Mouse (Mus musculus) midbrain, embryonic 16.5 days (tissue): Measurements from ENCODE around the gene Srsf1. TPM values are rescaled to one million over a fixed set of nuclear protein-coding genes. Genes with fewer than 3 reads are reported as not detected.

Experiments used
- ATAC-seq: fragments of 200-750 bp; cut with Nextera tagmentation; 2 replicates; pipeline ENCODE4 v1.8.0; 2017; ENCODE audit warnings: moderate TSS enrichment
- H3K27ac ChIP-seq: fragments of 300-500 bp; sonication (generic); 2 replicates; pipeline ENCODE4 v1.5.1; 2014; ENCODE audit warnings: mild to moderate bottlenecking, low read length, mixed read lengths
- H3K27me3 ChIP-seq: fragments of 300-500 bp; sonication (generic); 2 replicates; pipeline ENCODE4 v1.6.1; 2014; ENCODE audit warnings: low read depth, low read length, mixed read lengths; ENCODE audit not compliant: control insufficient read depth, insufficient read depth
- H3K36me3 ChIP-seq: fragments of 300-500 bp; sonication (generic); 2 replicates; pipeline ENCODE4 v1.6.1; 2014; ENCODE audit warnings: mild to moderate bottlenecking, low read length, moderate library complexity, mixed read lengths; ENCODE audit not compliant: control insufficient read depth, insufficient read depth
- H3K4me1 ChIP-seq: fragments of 300-500 bp; sonication (generic); 2 replicates; pipeline ENCODE4 v1.6.1; 2014; ENCODE audit warnings: mild to moderate bottlenecking, low read length, mixed read lengths; ENCODE audit not compliant: control insufficient read depth, insufficient read depth
- H3K4me2 ChIP-seq: fragments of 300-500 bp; sonication (generic); 2 replicates; pipeline ENCODE4 v1.6.1; 2014; ENCODE audit warnings: mild to moderate bottlenecking, low read length, mixed read lengths
- H3K4me3 ChIP-seq: fragments of 300-500 bp; sonication (generic); 2 replicates; pipeline ENCODE4 v1.5.1; 2014; ENCODE audit warnings: low read depth, mild to moderate bottlenecking, low read length, moderate library complexity, mixed read lengths
- H3K9ac ChIP-seq: fragments of 300-500 bp; sonication (generic); 2 replicates; pipeline ENCODE4 v1.6.1; 2014; ENCODE audit warnings: low read depth, low read length, mixed read lengths
- H3K9me3 ChIP-seq: fragments of 300-500 bp; sonication (generic); replicated peaks from 2 replicates; pipeline ENCODE4 v1.6.1; 2014; ENCODE audit warnings: mild to moderate bottlenecking, low read length, mixed read lengths; ENCODE audit not compliant: control insufficient read depth, poor library complexity, severe bottlenecking
- WGBS: fragments of 180-500 bp; shearing (Covaris S2); extraction: QIAGEN DNeasy Blood & Tissue Kit; methylation state at CpG from one replicate; pipeline ENCODE4 v1.1.7; 2014; 5-methylcytosine and 5-hydroxymethylcytosine counted together
- polyA plus RNA-seq: library from polyadenylated mRNA; unstranded; fragments of >200 nt; fragmentation: Nextera tagmentation; extraction: Ambion mirVana; gene quantifications from 2 replicates; pipeline ENCODE4 v1.2.1, GENCODE M21; 2015

Gene Srsf1
- polyA plus RNA-seq, 1 experiment from 2014 or later, result 200 TPM

- Histone ChIP-seq H3K4me3 (no peak overlapping the region), H3K36me3 (no peaks in the 10 kb centered on the region), H3K27me3 (no peaks in the 10 kb centered on the region), H3K27ac (no peak overlapping the region), H3K4me1 (peaks cover 4% of the 10 kb centered on the region; the same call in 1 of the 2 replicates), H3K4me2 (no peak overlapping the region), H3K9me3 (no peaks in the 10 kb centered on the region), H3K9ac (no peak overlapping the region)
- ATAC-seq, result no peak
- 84% methylated on average over 2 of the region's 2 CpGs for WGBS
Observed at GRCm38 (mm10) chr11:88061892-88062625, 14.9 kb downstream of the Srsf1 start.

- Histone ChIP-seq H3K4me1 (peaks cover 18% of the 10 kb centered on the region), H3K4me2 (no peak overlapping the region), H3K36me3 (no peaks in the 10 kb centered on the region), H3K9me3 (no peaks in the 10 kb centered on the region), H3K9ac (no peak overlapping the region), H3K4me3 (no peak overlapping the region), H3K27me3 (no peaks in the 10 kb centered on the region), H3K27ac (no peak overlapping the region)
- no peak for ATAC-seq
Observed at GRCm38 (mm10) chr11:88065732-88066131, 18.6 kb downstream of the Srsf1 start.

DNA sequence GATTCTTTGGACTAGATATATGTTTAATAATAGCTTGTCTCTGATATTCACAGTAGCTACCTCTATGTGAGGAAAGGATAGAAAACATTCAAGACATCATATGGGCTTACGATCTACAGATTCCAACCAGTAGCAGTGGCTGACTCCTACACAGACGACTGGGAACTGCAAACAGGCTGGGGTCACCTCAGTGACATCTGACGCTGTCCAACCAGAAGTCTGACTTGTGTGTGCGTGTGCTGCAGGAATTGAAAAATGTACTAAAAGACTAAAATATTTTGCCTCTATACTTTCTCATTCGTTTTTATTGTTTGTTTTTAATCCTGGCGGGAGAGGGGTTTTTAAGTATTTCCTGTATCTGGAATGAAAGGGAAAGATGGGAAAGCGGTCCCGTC is 20.0 kb downstream of the Srsf1 start:
- ATAC-seq, result no peak
- Histone ChIP-seq H3K4me1 (peaks cover 32% of the 10 kb centered on the region), H3K4me2 (peak overlapping the region; percentile 71), H3K9ac (peak overlapping the region; percentile 97), H3K4me3 (peak overlapping the region; percentile 97), H3K36me3 (no peaks in the 10 kb centered on the region), H3K27me3 (no peaks in the 10 kb centered on the region), H3K9me3 (no peaks in the 10 kb centered on the region), H3K27ac (peak overlapping the region; percentile 98)
- under 1% methylated on average over 8 of the region's 8 CpGs for WGBS

DNA sequence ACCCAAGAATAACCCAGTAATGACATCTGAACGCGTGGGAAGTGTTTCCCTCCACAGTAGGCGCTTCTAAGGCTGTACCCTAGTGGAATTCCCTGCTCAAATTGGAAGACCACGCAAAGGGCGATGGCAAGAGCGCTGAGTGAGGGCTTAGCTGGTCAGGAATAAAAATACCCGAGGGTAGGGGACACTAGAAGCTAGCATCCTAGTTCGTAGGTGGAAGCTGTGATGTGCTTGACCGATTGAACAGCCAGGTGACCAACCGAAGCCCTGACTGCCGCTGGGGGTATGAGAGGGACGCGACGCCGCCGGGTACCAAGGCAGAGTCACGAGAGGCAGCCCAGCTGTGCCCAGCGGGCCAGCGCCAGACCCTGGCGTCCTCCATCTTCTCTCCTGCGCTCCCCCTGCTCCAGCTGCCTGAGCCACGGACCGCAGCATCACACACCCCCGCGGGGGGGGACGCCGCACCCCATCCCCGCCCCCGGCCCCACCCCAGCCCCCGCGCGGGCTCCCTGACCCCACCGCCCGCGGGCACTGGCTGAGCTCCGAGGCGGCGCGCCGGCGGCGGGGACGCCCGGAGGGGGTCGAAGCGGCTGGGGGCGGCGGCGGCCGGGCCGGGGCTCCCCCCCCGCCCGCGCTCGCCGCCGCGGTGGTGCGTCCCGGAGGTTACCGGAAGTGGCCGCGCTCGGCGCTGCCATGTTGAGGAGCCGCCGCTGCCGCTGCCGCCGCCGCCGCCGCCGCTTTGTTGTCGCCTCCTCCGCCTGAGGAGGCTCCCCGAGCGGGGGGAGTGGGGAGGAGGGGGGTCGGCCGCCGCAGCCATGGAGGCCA is 20.6 kb downstream of the Srsf1 start, which contains the start of gene Vezf1:
Vezf1 (plus strand) TSS at position 694 of the 825 bp plus-strand sequence.
- H3K4me3 ChIP-seq, result peak within 1 kb of the TSS; percentile 97
- peaks cover 38% of the 10 kb centered on the region for H3K4me1 ChIP-seq
- ATAC-seq, result peak; percentile 90
- H3K27me3 ChIP-seq, result no peaks in the 10 kb centered on the region
- peak within 1 kb of the TSS; percentile 82 for H3K4me2 ChIP-seq
- peak within 1 kb of the TSS; percentile 97 for H3K9ac ChIP-seq
- H3K27ac ChIP-seq, result peak within 1 kb of the TSS; percentile 98
- WGBS, result under 1% methylated on average over 19 of the region's 81 CpGs
- no peaks in the 10 kb centered on the region for H3K9me3 ChIP-seq
- no peaks in the 10 kb centered on the region for H3K36me3 ChIP-seq

- no peaks in the 10 kb centered on the region for H3K27me3 ChIP-seq
- peak overlapping the region; percentile 82 for H3K4me2 ChIP-seq
- H3K9ac ChIP-seq, result peak overlapping the region; percentile 97
- no peaks in the 10 kb centered on the region for H3K9me3 ChIP-seq
- H3K4me3 ChIP-seq, result peak overlapping the region; percentile 97
- 0% methylated on average over 50 of the region's 92 CpGs for WGBS
- peak; percentile 70 for ATAC-seq
- peaks cover 47% of the 10 kb centered on the region for H3K4me1 ChIP-seq
- H3K36me3 ChIP-seq, result no peaks in the 10 kb centered on the region
- H3K27ac ChIP-seq, result peak overlapping the region; percentile 98
Observed at GRCm38 (mm10) chr11:88068411-88069245, 21.5 kb downstream of the Srsf1 start.

DNA sequence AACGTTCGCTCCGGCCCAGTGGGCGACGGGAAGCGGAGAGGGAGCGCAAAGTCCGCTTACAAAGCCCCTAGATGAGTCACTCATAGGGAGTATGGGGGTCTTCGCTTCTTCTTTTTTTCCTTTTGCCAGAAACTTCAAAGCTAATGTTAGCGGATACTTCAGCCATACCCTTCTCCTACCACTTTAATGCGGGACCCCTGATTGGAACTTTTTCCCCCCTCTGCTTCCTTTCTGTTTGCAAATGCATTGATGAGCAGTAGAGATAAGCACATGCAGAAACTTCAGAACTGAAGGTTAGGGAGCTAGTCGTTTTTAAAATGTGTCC is 22.0 kb downstream of the Srsf1 start:
- H3K4me2 ChIP-seq, result peak overlapping the region; percentile 82
- peak overlapping the region; percentile 98 for H3K27ac ChIP-seq
- no peak for ATAC-seq
- no peaks in the 10 kb centered on the region for H3K9me3 ChIP-seq
- 0% methylated on average over 12 of the region's 12 CpGs for WGBS
- H3K4me1 ChIP-seq, result peaks cover 49% of the 10 kb centered on the region
- no peaks in the 10 kb centered on the region for H3K36me3 ChIP-seq
- H3K4me3 ChIP-seq, result peak overlapping the region; percentile 97
- no peaks in the 10 kb centered on the region for H3K27me3 ChIP-seq
- H3K9ac ChIP-seq, result peak overlapping the region; percentile 97

DNA sequence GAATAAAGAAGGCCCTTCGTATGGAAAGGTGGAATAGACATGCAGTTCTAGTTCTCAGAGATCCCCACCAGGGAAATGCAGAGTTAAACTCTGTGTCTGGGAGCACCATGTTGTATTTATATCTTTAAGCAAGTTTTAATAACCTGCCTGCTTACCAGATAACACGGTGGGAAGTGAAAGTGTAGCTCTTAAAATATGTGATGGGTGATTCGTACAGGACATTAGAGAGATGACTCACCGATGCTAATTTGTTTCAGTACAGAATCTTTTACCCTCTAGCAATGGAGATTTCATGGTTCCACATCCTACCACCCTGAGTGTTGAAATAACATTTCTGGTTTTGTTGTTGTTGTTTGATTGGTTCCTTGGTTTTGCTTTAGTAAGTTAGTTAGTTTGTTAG is 23.2 kb downstream of the Srsf1 start:
- Histone ChIP-seq H3K4me1 (peaks cover 53% of the 10 kb centered on the region), H3K27ac (no peak overlapping the region), H3K9me3 (no peaks in the 10 kb centered on the region), H3K36me3 (no peaks in the 10 kb centered on the region), H3K27me3 (no peaks in the 10 kb centered on the region), H3K4me2 (peak overlapping the region; percentile 82), H3K9ac (peak overlapping the region; percentile 38; the same call in 1 of the 2 replicates), H3K4me3 (peak overlapping the region; percentile 97)
- WGBS, result 20% methylated on average over 4 of the region's 4 CpGs
- no peak for ATAC-seq

DNA sequence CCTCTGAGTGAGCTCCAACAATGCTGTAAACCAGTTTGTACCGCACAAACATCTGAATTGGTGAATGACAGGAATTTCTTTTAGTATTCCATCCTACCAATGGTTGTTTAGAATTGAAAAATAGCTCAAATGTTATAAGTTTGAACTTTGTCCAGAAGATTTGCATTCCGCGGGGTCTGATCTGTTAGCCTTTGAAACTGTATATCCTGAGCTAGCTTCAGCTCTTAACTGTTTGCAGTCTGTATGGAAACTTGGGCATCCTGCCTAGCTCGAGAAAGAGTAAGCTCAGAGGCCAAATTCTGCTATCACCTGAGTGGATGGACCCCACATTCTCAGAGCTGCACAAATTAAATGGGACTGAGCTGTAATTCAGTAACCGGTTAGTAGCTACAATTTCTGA is 23.9 kb downstream of the Srsf1 start:
- Histone ChIP-seq H3K27me3 (no peaks in the 10 kb centered on the region), H3K4me2 (peak overlapping the region; percentile 82), H3K9ac (no peak overlapping the region), H3K4me3 (no peak overlapping the region; the same call in 1 of the 2 replicates), H3K27ac (no peak overlapping the region), H3K4me1 (peaks cover 53% of the 10 kb centered on the region), H3K36me3 (peaks cover 2% of the 10 kb centered on the region; the same call in 1 of the 2 replicates), H3K9me3 (no peaks in the 10 kb centered on the region)
- 23% methylated on average over 5 of the region's 5 CpGs for WGBS
- no peak for ATAC-seq
